In genomic region chr1:73274480-73274879, GRCm38 (mm10) we compare ENCODE assay signal across 8 mouse cellular contexts.
A peak's percentile ranks its signal among the peaks of the same experiment; 100 is the strongest.
DNase-seq lines count a peak whose midpoint lies in the region.

No protein-coding gene starts in this region.

- DNase-seq in adrenal gland, adult (ENCODE audit: inconsistent age in 2 of 2, low spot score in 1 of 2): peak; percentile 40 to 76
- DNase-seq in adrenal gland, postnatal 25 days: no peak
- peak; percentile 17 to 18 for DNase-seq in left cerebral cortex, adult 18-20 months (ENCODE audit: low spot score in 2 of 2)
- DNase-seq in left cerebral cortex, adult 8-10 months (ENCODE audit: low spot score in 2 of 2): no peak
- DNase-seq in cerebellum, adult 8-10 months: peak; percentile 35
- DNase-seq in kidney, postnatal 36 days: peak; percentile 42 to 54
- DNase-seq in thymus, adult 18-20 months: no peak
- DNase-seq in ovary, postnatal 14 days (ENCODE audit: low spot score): no peak

Comparison
In these comparisons a context has a peak if more than half of its experiments do, and no peak if none do; other contexts are left out.
1. DNase-seq: peak in adrenal gland, adult (2 of 2), left cerebral cortex, adult 18-20 months (2 of 2), cerebellum, adult 8-10 months (single experiment) and kidney, postnatal 36 days (2 of 2); none in adrenal gland, postnatal 25 days (single experiment), left cerebral cortex, adult 8-10 months (0 of 2), thymus, adult 18-20 months (0 of 2) and ovary, postnatal 14 days (single experiment).